Mouse (Mus musculus) neural tube, embryonic 11.5 days (tissue): ENCODE measurements at regions not wholly inside any gene's neighbourhood (a gene's known extent, or its start where the extent isn't known, plus 50 kb on each side); places are given as distances from the start of the nearest gene placed in this dataset.

ENCODE experiments used
- ATAC-seq: fragments of 200-750 bp; cut with Nextera tagmentation; 2 replicates; pipeline ENCODE4 v1.8.0; 2017; ENCODE audit warnings: moderate number of reproducible peaks, mild to moderate bottlenecking, moderate TSS enrichment, moderate library complexity; ENCODE audit not compliant: insufficient read depth, low FRiP score, low TSS enrichment
- DNase-seq: peaks from one replicate; pipeline ENCODE4 v3.0.0-alpha.2; 2015; ENCODE audit warnings: low spot score
- H3K27ac ChIP-seq: fragments of 300-500 bp; sonication (generic); 2 replicates; pipeline ENCODE4 v1.5.1; 2014; ENCODE audit warnings: low read depth, mild to moderate bottlenecking, low read length
- H3K27me3 ChIP-seq: fragments of 300-500 bp; sonication (generic); 2 replicates; pipeline ENCODE4 v1.6.1; 2014; ENCODE audit warnings: mild to moderate bottlenecking, low read length, mixed read lengths; ENCODE audit not compliant: control insufficient read depth, insufficient read depth
- H3K36me3 ChIP-seq: fragments of 300-500 bp; sonication (generic); 2 replicates; pipeline ENCODE4 v1.6.1; 2014; ENCODE audit warnings: mild to moderate bottlenecking, low read length, moderate library complexity, mixed read lengths; ENCODE audit not compliant: control insufficient read depth, insufficient read depth
- H3K4me1 ChIP-seq: fragments of 300-500 bp; sonication (generic); 2 replicates; pipeline ENCODE4 v1.6.1; 2014; ENCODE audit warnings: low read length, mixed read lengths; ENCODE audit not compliant: control insufficient read depth, insufficient read depth
- H3K4me2 ChIP-seq: fragments of 300-500 bp; sonication (generic); 2 replicates; pipeline ENCODE4 v1.6.1; 2014; ENCODE audit warnings: low read depth, mild to moderate bottlenecking, moderate library complexity
- H3K4me3 ChIP-seq: fragments of 300-500 bp; sonication (generic); 2 replicates; pipeline ENCODE4 v1.5.1; 2014; ENCODE audit warnings: low read depth, low read length
- H3K9ac ChIP-seq: fragments of 300-500 bp; sonication (generic); 2 replicates; pipeline ENCODE4 v1.6.1; 2014; ENCODE audit warnings: mild to moderate bottlenecking, low read length
- H3K9me3 ChIP-seq: fragments of 300-500 bp; sonication (generic); 2 replicates; pipeline ENCODE4 v1.6.1; 2016; ENCODE audit warnings: low read length; ENCODE audit not compliant: control insufficient read depth
- WGBS: fragments of 180-500 bp; shearing (Covaris S2); extraction: QIAGEN DNeasy Blood & Tissue Kit; methylation state at CpG from one replicate; pipeline ENCODE4 v1.1.7; 2014; 5-methylcytosine and 5-hydroxymethylcytosine counted together

GRCm38 (mm10) chr7:136365318-136366211 lies 528.8 kb upstream of the Mgmt start:
- 0 out of 2 replicates have a peak, but pooled peaks cover 3% of the 10 kb centered on the region for H3K4me1 ChIP-seq
- H3K9ac ChIP-seq = no peak overlapping the region
- H3K9me3 ChIP-seq = no peaks in the 10 kb centered on the region
- H3K4me3 ChIP-seq = no peak overlapping the region
- H3K27me3 ChIP-seq = no peaks in the 10 kb centered on the region
- H3K27ac ChIP-seq = no peak overlapping the region
- H3K4me2 ChIP-seq = no peak overlapping the region
- DNase-seq = peak; percentile 19
- ATAC-seq = peak; percentile 69
- 48% methylated on average over 7 of the region's 7 CpGs for WGBS
- H3K36me3 ChIP-seq = no peaks in the 10 kb centered on the region

- ATAC-seq (no peak), DNase-seq (no peak)
- Histone ChIP-seq H3K36me3 (no peaks in the 10 kb centered on the region), H3K27ac (no peak overlapping the region), H3K27me3 (no peaks in the 10 kb centered on the region), H3K4me1 (no peaks in the 10 kb centered on the region), H3K4me3 (no peak overlapping the region), H3K9me3 (no peaks in the 10 kb centered on the region), H3K4me2 (no peak overlapping the region), H3K9ac (no peak overlapping the region)
- 91% methylated on average over 3 of the region's 3 CpGs for WGBS
These were observed 517.2 kb upstream of the Mgmt start for GRCm38 (mm10) chr7:136377259-136377658.

- Histone ChIP-seq H3K27ac (no peak overlapping the region), H3K27me3 (no peaks in the 10 kb centered on the region), H3K4me1 (no peaks in the 10 kb centered on the region), H3K36me3 (no peaks in the 10 kb centered on the region), H3K9ac (no peak overlapping the region), H3K4me2 (no peak overlapping the region), H3K9me3 (no peaks in the 10 kb centered on the region), H3K4me3 (no peak overlapping the region)
- DNase-seq (no peak), ATAC-seq (no peak)
- WGBS = 85% methylated on average over 8 of the region's 8 CpGs
These were observed 516.7 kb upstream of the Mgmt start for GRCm38 (mm10) chr7:136377742-136378141.

DNA sequence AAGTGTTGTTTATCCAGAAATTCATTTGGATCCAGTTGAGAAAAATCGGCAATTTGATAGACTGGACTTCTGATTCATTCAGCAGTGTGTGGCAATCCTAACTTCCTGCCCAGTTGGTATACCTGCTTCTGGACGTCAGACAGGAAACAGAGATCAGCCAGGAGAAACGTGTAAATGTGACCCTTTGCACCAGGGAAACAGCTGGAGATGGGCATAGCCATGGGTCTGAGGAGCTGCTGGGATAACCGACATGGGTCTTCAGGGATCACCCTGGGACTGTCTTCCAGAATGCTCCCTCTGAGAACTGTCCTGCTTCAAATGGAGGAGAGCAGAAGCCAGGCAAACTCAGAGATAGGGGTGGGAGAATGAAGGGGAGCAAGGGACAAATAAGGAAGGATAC lies 516.1 kb upstream of the Mgmt start:
- H3K4me3 ChIP-seq = no peak overlapping the region
- H3K9ac ChIP-seq = no peak overlapping the region
- no peaks in the 10 kb centered on the region for H3K27me3 ChIP-seq
- H3K4me1 ChIP-seq = no peaks in the 10 kb centered on the region
- H3K9me3 ChIP-seq = no peaks in the 10 kb centered on the region
- H3K36me3 ChIP-seq = no peaks in the 10 kb centered on the region
- ATAC-seq (no peak), DNase-seq (no peak)
- H3K27ac ChIP-seq = no peak overlapping the region
- H3K4me2 ChIP-seq = no peak overlapping the region
- 60% methylated on average over 4 of the region's 4 CpGs for WGBS

- Histone ChIP-seq H3K9ac (no peak overlapping the region), H3K27ac (no peak overlapping the region), H3K36me3 (no peaks in the 10 kb centered on the region), H3K4me2 (no peak overlapping the region), H3K4me3 (no peak overlapping the region), H3K9me3 (no peaks in the 10 kb centered on the region), H3K4me1 (no peaks in the 10 kb centered on the region), H3K27me3 (no peaks in the 10 kb centered on the region)
- ATAC-seq = no peak
- no peak for DNase-seq
- 77% methylated on average over 7 of the region's 7 CpGs for WGBS
These were observed 515.1 kb upstream of the Mgmt start for GRCm38 (mm10) chr7:136379319-136379718.

- H3K9ac ChIP-seq = no peak overlapping the region
- H3K27ac ChIP-seq = no peak overlapping the region
- no peaks in the 10 kb centered on the region for H3K9me3 ChIP-seq
- DNase-seq (no peak), ATAC-seq (no peak)
- no peaks in the 10 kb centered on the region for H3K27me3 ChIP-seq
- no peaks in the 10 kb centered on the region for H3K36me3 ChIP-seq
- no peak overlapping the region for H3K4me2 ChIP-seq
- no peaks in the 10 kb centered on the region for H3K4me1 ChIP-seq
- 58% methylated on average over 3 of the region's 3 CpGs for WGBS
- H3K4me3 ChIP-seq = no peak overlapping the region
These were observed 514.7 kb upstream of the Mgmt start for GRCm38 (mm10) chr7:136379741-136380140.

DNA sequence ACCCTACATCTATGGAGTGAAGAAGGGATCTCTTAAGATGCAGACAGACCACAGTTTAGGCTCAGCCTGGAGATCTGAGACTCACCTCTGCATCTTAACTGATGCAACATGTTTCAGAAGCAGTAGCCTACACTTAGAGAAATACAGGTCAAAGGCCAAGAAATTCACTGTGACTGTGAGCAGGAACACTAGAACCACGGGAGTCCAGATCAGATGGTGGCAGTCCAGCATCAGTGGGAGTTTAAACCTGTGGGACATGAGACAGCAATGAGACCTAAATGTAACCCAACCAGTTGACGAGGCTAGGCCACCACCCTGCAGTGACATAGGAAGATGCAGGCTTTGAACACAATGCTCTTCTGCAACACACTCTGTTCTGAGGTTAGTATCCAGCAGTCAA lies 511.1 kb upstream of the Mgmt start:
- DNase-seq (no peak), ATAC-seq (no peak)
- H3K9ac ChIP-seq = no peak overlapping the region
- H3K4me1 ChIP-seq = no peaks in the 10 kb centered on the region
- no peak overlapping the region for H3K27ac ChIP-seq
- WGBS = 88% methylated on average over 2 of the region's 2 CpGs
- H3K4me3 ChIP-seq = no peak overlapping the region
- H3K4me2 ChIP-seq = no peak overlapping the region
- no peaks in the 10 kb centered on the region for H3K27me3 ChIP-seq
- H3K9me3 ChIP-seq = no peaks in the 10 kb centered on the region
- no peaks in the 10 kb centered on the region for H3K36me3 ChIP-seq

GRCm38 (mm10) chr7:136387736-136388135 lies 506.7 kb upstream of the Mgmt start:
- no peak overlapping the region for H3K4me3 ChIP-seq
- H3K9me3 ChIP-seq = no peaks in the 10 kb centered on the region

DNA sequence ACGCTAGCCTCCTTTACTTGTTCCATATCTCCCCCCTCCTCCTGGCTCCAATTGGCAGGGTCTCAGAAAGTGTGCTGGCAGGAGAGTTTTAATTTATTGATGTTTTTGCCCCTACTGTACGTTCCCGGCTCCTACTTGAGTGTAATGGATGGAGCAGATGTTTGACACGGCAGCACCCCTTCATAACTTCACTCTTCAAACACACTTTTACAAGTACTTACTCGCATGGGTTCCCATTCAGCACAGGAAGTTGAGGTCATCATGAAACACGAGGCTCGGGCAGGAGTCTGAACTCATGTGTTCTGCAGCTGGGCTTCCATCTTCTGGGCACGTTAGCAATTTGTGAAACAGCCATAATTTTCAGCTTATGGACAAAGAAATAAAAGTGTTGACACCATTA lies 504.3 kb upstream of the Mgmt start:
- 46% methylated on average over 8 of the region's 8 CpGs for WGBS
- no peak overlapping the region for H3K4me2 ChIP-seq
- H3K4me3 ChIP-seq = no peak overlapping the region
- H3K27me3 ChIP-seq = no peaks in the 10 kb centered on the region
- no peak for ATAC-seq
- no peaks in the 10 kb centered on the region for H3K36me3 ChIP-seq
- DNase-seq = peak; percentile 31
- no peak overlapping the region for H3K9ac ChIP-seq
- no peaks in the 10 kb centered on the region for H3K4me1 ChIP-seq
- no peak overlapping the region for H3K27ac ChIP-seq
- no peaks in the 10 kb centered on the region for H3K9me3 ChIP-seq

More at GRCm38 (mm10) chr7:136387736-136388135, 506.7 kb upstream of the Mgmt start:
- Histone ChIP-seq H3K36me3 (no peaks in the 10 kb centered on the region), H3K27me3 (no peaks in the 10 kb centered on the region), H3K9ac (no peak overlapping the region), H3K27ac (no peak overlapping the region), H3K4me1 (no peaks in the 10 kb centered on the region), H3K4me2 (no peak overlapping the region)
- no peak for ATAC-seq
- DNase-seq = no peak
- WGBS = 94% methylated on average over 4 of the region's 4 CpGs
